Mouse (Mus musculus) MEL (cell line): ENCODE measurements around the gene Gm5294. TPM values are rescaled to one million over a fixed set of nuclear protein-coding genes. Genes with fewer than 3 reads are reported as not detected.

Experiments
- DNase-seq: peaks from one replicate; pipeline ENCODE4 v3.0.0; 2011; ENCODE audit warnings: low read depth, low spot score
- H3K27ac ChIP-seq: 2 replicates; pipeline ENCODE4 v1.5.1; 2012; ENCODE audit warnings: low read depth, mild to moderate bottlenecking, control low read depth, low read length, moderate library complexity; ENCODE audit not compliant: control insufficient read depth
- H3K27me3 ChIP-seq, 2 experiments: fragments of 150-350 bp in 1 of 2; sonication (generic) in 1 of 2; 2 replicates each; pipeline ENCODE4 v1.6.1; 2012; ENCODE audit warnings: low read length in 2 of 2, mild to moderate bottlenecking in 2 of 2, improper control_type of control experiment in 1 of 2, moderate library complexity in 1 of 2; ENCODE audit not compliant: insufficient read depth in 2 of 2, control insufficient read depth in 1 of 2
- H3K36me3 ChIP-seq, 2 experiments: 2 replicates each; pipeline ENCODE4 v1.6.1; 2012 to 2014; ENCODE audit warnings: low read length in 2 of 2, improper control_type of control experiment in 1 of 2, inconsistent platforms in 1 of 2, mild to moderate bottlenecking in 1 of 2; ENCODE audit not compliant: insufficient read depth in 2 of 2, control insufficient read depth in 1 of 2
- H3K4me1 ChIP-seq, 2 experiments: fragments of 150-350 bp in 1 of 2; sonication (generic) in 1 of 2; 2 replicates each; pipeline ENCODE4 v1.6.1; 2012; ENCODE audit warnings: low read length in 2 of 2, improper control_type of control experiment in 1 of 2, mild to moderate bottlenecking in 1 of 2; ENCODE audit not compliant: insufficient read depth in 2 of 2, control insufficient read depth in 1 of 2
- H3K4me3 ChIP-seq, 2 experiments: fragments of 150-350 bp in 1 of 2; sonication (generic) in 1 of 2; 2 replicates each; pipeline ENCODE4 v1.5.1; 2012; ENCODE audit warnings: low read depth in 2 of 2, low read length in 2 of 2, mild to moderate bottlenecking in 2 of 2, moderate library complexity in 2 of 2, control low read depth in 1 of 2, improper control_type of control experiment in 1 of 2; ENCODE audit not compliant: control insufficient read depth in 1 of 2, insufficient read depth in 1 of 2
- H3K79me2 ChIP-seq: 2 replicates; pipeline ENCODE4 v1.6.1; 2012; ENCODE audit warnings: mild to moderate bottlenecking, low read length, moderate library complexity; ENCODE audit not compliant: control insufficient read depth, poor library complexity, insufficient read depth
- H3K9ac ChIP-seq: 2 replicates; pipeline ENCODE4 v1.6.1; 2012; ENCODE audit warnings: low read depth, mild to moderate bottlenecking, control low read depth, low read length, moderate library complexity; ENCODE audit not compliant: control insufficient read depth, poor library complexity, severe bottlenecking
- H3K9me3 ChIP-seq: fragments of 150-350 bp; sonication (generic); replicated peaks from 2 replicates; pipeline ENCODE4 v1.6.1; 2012; ENCODE audit warnings: mild to moderate bottlenecking, low read length, improper control_type of control experiment, moderate library complexity; ENCODE audit not compliant: insufficient read depth
- CHD1 ChIP-seq: IDR thresholded peaks from 2 replicates; pipeline ENCODE4 v1.6.1; 2012; ENCODE audit warnings: low read depth, mild to moderate bottlenecking, inconsistent platforms, low read length, improper control_type of control experiment
- CHD2 ChIP-seq: IDR thresholded peaks from 2 replicates; pipeline ENCODE4 v1.6.1; 2011; ENCODE audit warnings: low read length, improper control_type of control experiment
- E2F4 ChIP-seq: IDR thresholded peaks from 2 replicates; pipeline ENCODE4 v1.6.1; 2011; ENCODE audit warnings: low read depth, low read length, improper control_type of control experiment, borderline replicate concordance
- ELF1 ChIP-seq: IDR thresholded peaks from 2 replicates; pipeline ENCODE4 v1.6.1; 2014; ENCODE audit warnings: low read depth, mild to moderate bottlenecking, inconsistent platforms, low read length, improper control_type of control experiment, moderate library complexity
- ETS1 ChIP-seq: IDR thresholded peaks from 2 replicates; pipeline ENCODE4 v1.6.1; 2012; ENCODE audit warnings: low read depth, mild to moderate bottlenecking, inconsistent platforms, low read length, improper control_type of control experiment, moderate library complexity
- GABPA ChIP-seq: IDR thresholded peaks from 2 replicates; pipeline ENCODE4 v1.6.1; 2012; ENCODE audit warnings: low read depth, mild to moderate bottlenecking, inconsistent platforms, low read length, improper control_type of control experiment, moderate library complexity
- MAFK ChIP-seq: IDR thresholded peaks from 2 replicates; pipeline ENCODE4 v1.6.1; 2011; ENCODE audit warnings: low read depth, mild to moderate bottlenecking, low read length, improper control_type of control experiment, borderline replicate concordance
- MAX ChIP-seq: IDR thresholded peaks from 2 replicates; pipeline ENCODE4 v1.6.1; 2011; ENCODE audit warnings: low read length, improper control_type of control experiment
- MAZ ChIP-seq: IDR thresholded peaks from 2 replicates; pipeline ENCODE4 v1.6.1; 2012; ENCODE audit warnings: low read depth, mild to moderate bottlenecking, inconsistent platforms, low read length, improper control_type of control experiment
- MYB ChIP-seq: IDR thresholded peaks from 2 replicates; pipeline ENCODE4 v1.6.1; 2011; ENCODE audit warnings: mild to moderate bottlenecking, low read depth, low read length, improper control_type of control experiment
- MYC ChIP-seq: IDR thresholded peaks from 2 replicates; pipeline ENCODE4 v1.6.1; 2011; ENCODE audit warnings: low read depth, mild to moderate bottlenecking, low read length, improper control_type of control experiment, moderate library complexity
- NELFE ChIP-seq: IDR thresholded peaks from 2 replicates; pipeline ENCODE4 v1.6.1; 2011; ENCODE audit warnings: low read depth, low read length, improper control_type of control experiment
- POLR2AphosphoS5 ChIP-seq: IDR thresholded peaks from 2 replicates; pipeline ENCODE4 v1.6.1; 2012; ENCODE audit warnings: low read depth, borderline replicate concordance, mild to moderate bottlenecking, inconsistent platforms, low read length, moderate library complexity, mixed read lengths
- RAD21 ChIP-seq: IDR thresholded peaks from 2 replicates; pipeline ENCODE4 v1.6.1; 2011; ENCODE audit warnings: mild to moderate bottlenecking, low read depth, low read length, improper control_type of control experiment
- RCOR1 ChIP-seq: IDR thresholded peaks from 2 replicates; pipeline ENCODE4 v1.6.1; 2012; ENCODE audit warnings: low read depth, mild to moderate bottlenecking, inconsistent platforms, low read length, improper control_type of control experiment
- SMC3 ChIP-seq: IDR thresholded peaks from 2 replicates; pipeline ENCODE4 v1.6.1; 2011; ENCODE audit warnings: low read depth, low read length, improper control_type of control experiment
- TAL1 ChIP-seq: IDR thresholded peaks from 2 replicates; pipeline ENCODE4 v1.6.1; 2012; ENCODE audit warnings: mild to moderate bottlenecking, inconsistent platforms, low read length, moderate library complexity, mixed read lengths
- TBP ChIP-seq: IDR thresholded peaks from 2 replicates; pipeline ENCODE4 v1.8.0; 2011; ENCODE audit warnings: low read depth, low read length, improper control_type of control experiment
- UBTF ChIP-seq: IDR thresholded peaks from 2 replicates; pipeline ENCODE4 v1.6.1; 2012; ENCODE audit warnings: low read depth, mild to moderate bottlenecking, inconsistent platforms, low read length, improper control_type of control experiment, moderate library complexity, borderline replicate concordance; ENCODE audit not compliant: insufficient read depth
- USF2 ChIP-seq, 2 experiments: IDR thresholded peaks; 2 replicates each; pipeline ENCODE4 v1.6.1; 2011 to 2012; ENCODE audit warnings: improper control_type of control experiment in 2 of 2, low read length in 2 of 2, borderline replicate concordance in 1 of 2, inconsistent platforms in 1 of 2, low read depth in 1 of 2, mild to moderate bottlenecking in 1 of 2; ENCODE audit not compliant: insufficient read depth in 1 of 2
- ZC3H11A ChIP-seq: IDR thresholded peaks from 2 replicates; pipeline ENCODE4 v1.6.1; 2012; ENCODE audit warnings: low read depth, mild to moderate bottlenecking, inconsistent platforms, low read length, improper control_type of control experiment
- ZKSCAN1 ChIP-seq: IDR thresholded peaks from 2 replicates; pipeline ENCODE4 v1.6.1; 2012; ENCODE audit warnings: low read depth, mild to moderate bottlenecking, inconsistent platforms, low read length, improper control_type of control experiment, moderate library complexity
- ZMIZ1 ChIP-seq: IDR thresholded peaks from 2 replicates; pipeline ENCODE4 v1.6.1; 2012; ENCODE audit warnings: low read depth, mild to moderate bottlenecking, inconsistent platforms, low read length, improper control_type of control experiment, moderate library complexity
- polyA plus RNA-seq, 2 experiments: library from polyadenylated mRNA; stranded (reverse) in 1 of 2; unstranded in 1 of 2; fragments of >175 nt in 1 of 2; fragments of >200 nt in 1 of 2; gene quantifications; 2 replicates each; pipeline versions ENCODE4 v1.2.1 to v1.2.4; 2012; ENCODE audit warnings: low replicate concordance in 2 of 2, low read depth in 1 of 2; ENCODE audit not compliant: insufficient read length in 2 of 2, insufficient read depth in 1 of 2, missing spikeins in 1 of 2
- total RNA-seq: library from RNA; depleted of rRNA; stranded (reverse); fragments of 300-350 nt; gene quantifications from 2 replicates; pipeline ENCODE4 v1.2.3, GENCODE M21; 2012

Gene Gm5294
- total and polyA plus RNA-seq, 3 experiments = not detected

DNA sequence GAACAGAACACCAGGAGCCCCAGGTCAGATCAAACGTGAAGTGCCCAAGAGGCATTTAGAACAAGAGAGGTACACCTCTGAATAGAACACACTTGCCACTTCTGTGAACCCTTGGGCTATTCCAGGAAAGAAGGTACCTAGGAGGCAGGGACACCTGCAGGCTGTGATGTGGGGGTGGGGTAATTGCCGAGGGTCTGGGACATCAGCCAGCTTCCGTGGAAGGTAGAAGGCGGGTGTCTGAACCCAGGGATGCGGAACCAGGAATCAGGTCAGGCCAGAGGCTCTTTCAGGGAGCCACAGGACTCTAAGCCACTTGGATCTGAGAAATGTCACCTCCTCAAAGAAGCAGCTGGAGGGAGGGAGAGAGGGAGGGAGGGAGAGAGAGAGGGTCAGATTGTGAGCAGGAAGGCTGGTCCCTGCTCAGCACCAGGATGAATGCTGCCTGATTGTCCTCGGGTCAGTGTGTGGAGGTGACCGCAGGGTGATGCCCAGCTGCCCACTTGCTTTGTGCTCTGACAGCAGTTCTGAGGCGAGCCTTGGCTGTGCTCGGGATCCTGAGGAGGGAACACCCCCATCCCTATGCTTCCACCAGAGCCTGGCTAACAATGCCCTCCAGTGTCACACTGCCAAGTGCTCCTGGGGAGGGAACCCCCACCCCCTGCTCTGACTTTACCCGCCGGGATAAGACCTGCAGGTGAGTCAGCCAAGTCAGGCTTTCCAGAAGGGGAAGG lies 31.2 kb upstream of the Gm5294 start:
- no peak overlapping the region for H3K27ac ChIP-seq
- H3K9ac ChIP-seq = no peak overlapping the region
- H3K79me2 ChIP-seq = no peaks in the 10 kb centered on the region
- H3K4me1 ChIP-seq = no peaks in the 10 kb centered on the region
- H3K4me3 ChIP-seq = no peak overlapping the region
- no peaks in the 10 kb centered on the region for H3K36me3 ChIP-seq
- H3K27me3 ChIP-seq = no peaks in the 10 kb centered on the region
- no peaks in the 10 kb centered on the region for H3K9me3 ChIP-seq
- TF ChIP-seq MAFK (no peak), E2F4 (no peak), POLR2AphosphoS5 (no peak), MYB (no peak), MAX (no peak), CHD1 (no peak), ETS1 (no peak), ZMIZ1 (no peak), TAL1 (no peak), ZC3H11A (no peak), SMC3 (no peak), RCOR1 (no peak), NELFE (no peak), UBTF (no peak), USF2 (IDR thresholded peaks at IDR 0.05; ENCODE audit: borderline replicate concordance in 1 of 2, insufficient read depth in 1 of 2, low read depth in 1 of 2, low read length in 2 of 2) (no peak), ZKSCAN1 (no peak), CHD2 (no peak), RAD21 (no peak), MAZ (no peak)
- TF ChIP-seq, all 39 proteins: peak for 0
- DNase-seq = no peak

DNA sequence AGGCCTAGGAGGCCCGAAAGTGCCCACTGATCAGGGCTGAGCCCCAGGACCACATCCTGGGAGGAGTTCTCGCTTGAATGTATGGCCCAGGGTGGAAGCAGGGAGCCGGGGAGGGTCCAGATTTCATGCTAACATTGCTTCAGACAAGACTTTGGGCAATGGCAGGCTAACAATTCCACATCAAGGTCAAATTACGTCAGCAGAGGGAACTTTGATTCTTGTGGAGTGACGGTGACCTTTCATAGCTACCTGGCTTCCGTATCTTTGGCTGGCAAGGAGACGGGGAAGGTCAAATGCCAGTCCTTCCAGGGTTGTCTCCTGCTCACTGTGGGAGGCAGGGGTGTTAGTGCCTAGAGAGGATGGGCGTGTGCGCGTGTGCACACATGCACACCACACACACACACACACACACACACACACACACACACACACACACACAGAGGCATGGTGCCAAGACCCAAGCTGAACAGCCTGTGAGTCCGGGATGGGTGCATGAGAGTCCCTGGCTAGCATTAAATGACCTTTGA lies 28.9 kb upstream of the Gm5294 start:
- DNase-seq = no peak
- no peak overlapping the region for H3K4me3 ChIP-seq
- no peak overlapping the region for H3K27ac ChIP-seq
- H3K9me3 ChIP-seq = no peaks in the 10 kb centered on the region
- no peak overlapping the region for H3K9ac ChIP-seq
- no peaks in the 10 kb centered on the region for H3K79me2 ChIP-seq
- H3K27me3 ChIP-seq = no peaks in the 10 kb centered on the region
- no peaks in the 10 kb centered on the region for H3K4me1 ChIP-seq
- TF ChIP-seq TBP (no peak), RAD21 (no peak), GABPA (no peak), MYC (no peak), E2F4 (no peak), ELF1 (no peak)
- H3K36me3 ChIP-seq = no peaks in the 10 kb centered on the region
